In genomic region chr4:155120038-155120437, GRCm38 (mm10) we compare ENCODE assay signal across 13 mouse cellular contexts. TPM values are rescaled to one million over a fixed set of nuclear protein-coding genes. Genes with fewer than 3 reads are reported as not detected.
DNase-seq lines count a peak whose midpoint lies in the region; ATAC-seq and TF ChIP-seq lines count a peak whose summit lies in the region.
"Had no signal": no experiment of that assay in that cellular context is flagged by ENCODE, and none has a peak within 500 bp of the region (broad histone marks: within the 10 kb centered on the region; RNA-seq: fewer than 3 reads in every experiment).

No protein-coding gene starts in this region.

- no peak for ATAC-seq in lung, embryonic 14.5 days (ENCODE audit: insufficient read depth)
- no peak for ATAC-seq in liver, embryonic 13.5 days (ENCODE audit: low read depth)
- ATAC-seq: forebrain, postnatal 0 days had no signal

- no peak for TF ChIP-seq CTCF in lung, embryonic 14.5 days (IDR thresholded peaks at IDR 0.05; ENCODE audit: low read depth)

- H3K27ac ChIP-seq in lung, embryonic 14.5 days (ENCODE audit: low read depth): peak overlapping the region; percentile 46
- H3K27ac ChIP-seq in liver, embryonic 13.5 days: peak overlapping the region; percentile 71
- H3K27ac ChIP-seq: heart, embryonic 15.5 days; hindbrain, embryonic 14.5 days had no signal

- peaks cover 14% of the 10 kb centered on the region for H3K4me1 ChIP-seq in lung, embryonic 14.5 days (ENCODE audit: insufficient read depth)
- peaks cover 79% of the 10 kb centered on the region for H3K4me1 ChIP-seq in liver, embryonic 13.5 days (replicated peaks)

- no peaks in the 10 kb centered on the region for H3K36me3 ChIP-seq in lung, embryonic 14.5 days (ENCODE audit: insufficient read depth)
- H3K36me3 ChIP-seq in liver, embryonic 13.5 days: no peaks in the 10 kb centered on the region
- H3K36me3 ChIP-seq: heart, embryonic 15.5 days had no signal

- no peak overlapping the region for H3K9ac ChIP-seq in lung, embryonic 14.5 days
- no peak overlapping the region for H3K9ac ChIP-seq in liver, embryonic 13.5 days
- H3K9ac ChIP-seq: forebrain, postnatal 0 days; heart, embryonic 15.5 days; hindbrain, embryonic 14.5 days had no signal

- H3K27me3 ChIP-seq in lung, embryonic 14.5 days (ENCODE audit: insufficient read depth, low read length): no peaks in the 10 kb centered on the region
- no peaks in the 10 kb centered on the region for H3K27me3 ChIP-seq in liver, embryonic 13.5 days
- H3K27me3 ChIP-seq: heart, embryonic 15.5 days had no signal

- no peak overlapping the region for H3K4me3 ChIP-seq in lung, embryonic 14.5 days (ENCODE audit: low read depth, low read length)
- no peak overlapping the region for H3K4me3 ChIP-seq in liver, embryonic 13.5 days (replicated peaks)
- H3K4me3 ChIP-seq: erythroblast, embryonic 14.5 days; heart, embryonic 15.5 days had no signal

- peak; percentile 30 for DNase-seq in adrenal gland, adult 2 months
- no peak for DNase-seq in adrenal gland, adult 8-10 months
- DNase-seq in lung, embryonic 14.5 days: no peak
- DNase-seq in lung, adult 18-20 months: no peak
- no peak for DNase-seq in liver, embryonic 13.5 days
- no peak for DNase-seq in gastrocnemius, adult 8-10 months (ENCODE audit: low spot score in 2 of 2)
- no peak for DNase-seq in layer of hippocampus, adult 11-12 months (ENCODE audit: low spot score)
- DNase-seq in right cerebral cortex, postnatal 36 days (ENCODE audit: low spot score in 2 of 2): no peak
- DNase-seq: cerebellum, adult 18-20 months; forebrain, postnatal 0 days had no signal

- no peak overlapping the region for H3K4me2 ChIP-seq in lung, embryonic 14.5 days
- H3K4me2 ChIP-seq in liver, embryonic 13.5 days: no peak overlapping the region
- H3K4me2 ChIP-seq: heart, embryonic 15.5 days; hindbrain, embryonic 14.5 days had no signal

- WGBS in lung, embryonic 14.5 days: 85% methylated on average over 7 of the region's 7 CpGs
- 76% methylated on average over 7 of the region's 7 CpGs for WGBS in liver, embryonic 13.5 days (ENCODE audit: insufficient replicate concordance)

- peaks cover 4% of the 10 kb centered on the region; the same call in 1 of the 2 replicates for H3K9me3 ChIP-seq in lung, embryonic 14.5 days (ENCODE audit: low read depth, low read length)
- no peaks in the 10 kb centered on the region for H3K9me3 ChIP-seq in liver, embryonic 13.5 days (replicated peaks)
- H3K9me3 ChIP-seq: heart, embryonic 15.5 days had no signal

RNA-seq across cellular contexts. Expression of gene Morn1, which starts 33.7 kb away (rescaled TPM):
- total RNA-seq in adrenal gland, adult 2 months (2021): 1 to 10 TPM; 5.5 to 5.9 TPM
- 14.2 and 18.8 TPM in 2 replicates for polyA plus RNA-seq in adrenal gland, adult 2 months (2012; rRNA removed)
- 10 to 100 TPM in 2 of 4 experiments, 1 to 10 TPM in 2; 7.9 to 17.0 (median 12.8) TPM for total RNA-seq in adrenal gland, adult 8-10 months (2022)
- polyA plus RNA-seq in lung, embryonic 14.5 days (2014; fragmentation: Nextera tagmentation; extraction: Ambion mirVana): 5.2 TPM in 2 replicates
- 1.7 and 1.9 TPM in 2 replicates for polyA plus RNA-seq in liver, embryonic 13.5 days (2015; fragmentation: Nextera tagmentation; extraction: Ambion mirVana)
- total RNA-seq in gastrocnemius, adult 8-10 months (2022): 1 to 10 TPM; 1.2 to 2.1 (median 1.4) TPM

RNA-seq across cellular contexts. Expression of gene Rer1, which starts 33.9 kb away (rescaled TPM):
- total RNA-seq in adrenal gland, adult 2 months (2021): 100 to 1,000 TPM; 114 to 115 TPM
- polyA plus RNA-seq in adrenal gland, adult 2 months (2012; rRNA removed): 49.1 and 58.4 TPM in 2 replicates
- total RNA-seq in adrenal gland, adult 8-10 months (2022): 100 to 1,000 TPM in 2 of 4 experiments, 10 to 100 TPM in 2; 96.8 to 116 (median 106) TPM
- 160 and 177 TPM in 2 replicates for polyA plus RNA-seq in lung, embryonic 14.5 days (2014; fragmentation: Nextera tagmentation; extraction: Ambion mirVana)
- 93.6 and 109 TPM in 2 replicates for polyA plus RNA-seq in liver, embryonic 13.5 days (2015; fragmentation: Nextera tagmentation; extraction: Ambion mirVana)
- 10 to 100 TPM; 52.2 to 64.6 (median 59.8) TPM for total RNA-seq in gastrocnemius, adult 8-10 months (2022)

RNA-seq across cellular contexts. Expression of gene Pex10, which starts 53.2 kb away (rescaled TPM):
- 10 to 100 TPM; 17.9 to 23.9 TPM for total RNA-seq in adrenal gland, adult 2 months (2021)
- 37.4 and 46.2 TPM in 2 replicates for polyA plus RNA-seq in adrenal gland, adult 2 months (2012; rRNA removed)
- total RNA-seq in adrenal gland, adult 8-10 months (2022): 10 to 100 TPM; 19.3 to 32.9 (median 21.7) TPM
- 7.0 and 9.4 TPM in 2 replicates for polyA plus RNA-seq in lung, embryonic 14.5 days (2014; fragmentation: Nextera tagmentation; extraction: Ambion mirVana)
- 8.5 and 8.9 TPM in 2 replicates for polyA plus RNA-seq in liver, embryonic 13.5 days (2015; fragmentation: Nextera tagmentation; extraction: Ambion mirVana)
- 10 to 100 TPM; 10.4 to 12.4 (median 11.4) TPM for total RNA-seq in gastrocnemius, adult 8-10 months (2022)
